12 mouse cellular contexts compared by ENCODE assay signal in genomic region chr11:35840282-35840681, GRCm38 (mm10). TPM values are rescaled to one million over a fixed set of nuclear protein-coding genes. Genes with fewer than 3 reads are reported as not detected.
DNase-seq lines count a peak whose midpoint lies in the region; ATAC-seq and TF ChIP-seq lines count a peak whose summit lies in the region.
"Had no signal": no experiment of that assay in that cellular context is flagged by ENCODE, and none has a peak within 500 bp of the region (broad histone marks: within the 10 kb centered on the region; RNA-seq: fewer than 3 reads in every experiment).

No protein-coding gene starts in this region.

- no peaks in the 10 kb centered on the region for H3K4me1 ChIP-seq in kidney, adult 2 months (ENCODE audit: control insufficient read depth, insufficient read depth, low read length)
- H3K4me1 ChIP-seq in kidney, embryonic 16.5 days (ENCODE audit: insufficient read depth, low read length) = peaks cover 5% of the 10 kb centered on the region; the same call in 1 of the 2 replicates

- no peak overlapping the region for H3K4me3 ChIP-seq in kidney, adult 2 months (ENCODE audit: insufficient read depth, low read depth, low read length)
- H3K4me3 ChIP-seq in kidney, embryonic 16.5 days (ENCODE audit: low read length) = no peak overlapping the region
- H3K4me3 ChIP-seq: heart, embryonic 13.5 days; kidney, embryonic 15.5 days had no signal

- no peak for DNase-seq in kidney, adult 2 months
- DNase-seq in right cerebral cortex, postnatal 4 days = peak; percentile 33
- no peak for DNase-seq in right cerebral cortex, postnatal 14 days
- DNase-seq in R1 (ENCODE audit: low read depth, low spot score) = peak; percentile 92
- DNase-seq in splenic B cell, adult 2 months (ENCODE audit: low read depth, low spot score) = peak; percentile 50
- DNase-seq in Muller cell, postnatal 12 days (ENCODE audit: inconsistent ontology term) = no peak
- DNase-seq: adrenal gland, postnatal 10 days had no signal

- peak; percentile 41 for TF ChIP-seq CTCF in kidney, adult 2 months (conservative IDR thresholded peaks at IDR 0.05; ENCODE audit: insufficient read depth, insufficient read length, low read depth, low read length)

- H3K36me3 ChIP-seq in kidney, adult 2 months (ENCODE audit: control insufficient read depth, insufficient read depth, low read length) = peaks cover 2% of the 10 kb centered on the region; the same call in 1 of the 2 replicates
- H3K36me3 ChIP-seq in kidney, embryonic 16.5 days (ENCODE audit: insufficient read depth, low read length) = peaks cover 6% of the 10 kb centered on the region; the same call in 1 of the 2 replicates
- no peaks in the 10 kb centered on the region for H3K36me3 ChIP-seq in splenic B cell, adult 2 months (ENCODE audit: control insufficient read depth, insufficient read depth, low read length, poor library complexity, severe bottlenecking)

- no peak for TF ChIP-seq POLR2A in kidney, adult 2 months (IDR thresholded peaks at IDR 0.05; ENCODE audit: low read depth, low read length)

- no peak for ATAC-seq in kidney, embryonic 16.5 days (ENCODE audit: low FRiP score, low TSS enrichment)
- ATAC-seq: forebrain, embryonic 14.5 days had no signal

- H3K4me2 ChIP-seq in kidney, embryonic 16.5 days (replicated peaks; ENCODE audit: low read depth, low read length) = no peak overlapping the region
- H3K4me2 ChIP-seq: heart, embryonic 13.5 days; kidney, embryonic 15.5 days had no signal

- WGBS in kidney, adult 2 months = 74% methylated on average over 7 of the region's 7 CpGs
- 83% methylated on average over 7 of the region's 7 CpGs for WGBS in kidney, embryonic 16.5 days

- no peaks in the 10 kb centered on the region for H3K9me3 ChIP-seq in kidney, embryonic 16.5 days (ENCODE audit: low read length)
- H3K9me3 ChIP-seq: heart, embryonic 13.5 days; kidney, embryonic 15.5 days had no signal

- H3K27me3 ChIP-seq in kidney, adult 2 months (replicated peaks; ENCODE audit: control insufficient read depth, insufficient read depth, low read length) = no peaks in the 10 kb centered on the region
- H3K27me3 ChIP-seq in kidney, embryonic 16.5 days (ENCODE audit: insufficient read depth, low read length) = no peaks in the 10 kb centered on the region
- H3K27me3 ChIP-seq in splenic B cell, adult 2 months (ENCODE audit: control insufficient read depth, insufficient read depth, low read length, poor library complexity, severe bottlenecking) = no peaks in the 10 kb centered on the region
- H3K27me3 ChIP-seq: heart, embryonic 13.5 days; kidney, embryonic 15.5 days had no signal

- H3K9ac ChIP-seq in kidney, embryonic 16.5 days (replicated peaks; ENCODE audit: low read length) = no peak overlapping the region
- H3K9ac ChIP-seq: heart, embryonic 13.5 days; kidney, embryonic 15.5 days had no signal

- no peak overlapping the region for H3K27ac ChIP-seq in kidney, adult 2 months (ENCODE audit: insufficient read depth, low read depth, low read length)
- H3K27ac ChIP-seq in kidney, embryonic 16.5 days (ENCODE audit: low read length) = no peak overlapping the region
- H3K27ac ChIP-seq: heart, embryonic 13.5 days; kidney, embryonic 15.5 days had no signal

RNA-seq across cellular contexts. Expression of gene Rars, which starts 6.0 kb away (rescaled TPM):
- 14.5 and 19.3 TPM in 2 replicates for polyA plus RNA-seq in kidney, adult 2 months (2012; rRNA removed)
- 96.5 and 97.2 TPM in 2 replicates for polyA plus RNA-seq in kidney, embryonic 16.5 days (2015; fragmentation: Nextera tagmentation; extraction: Ambion mirVana)

RNA-seq across cellular contexts. Expression of gene Fbll1, which starts 41.6 kb away (rescaled TPM):
- 0.05 TPM in 1 of 2 replicates, not detected in the other for polyA plus RNA-seq in kidney, adult 2 months (2012; rRNA removed)
- polyA plus RNA-seq in kidney, embryonic 16.5 days (2015; fragmentation: Nextera tagmentation; extraction: Ambion mirVana) = not detected in 2 replicates
- polyA plus RNA-seq: heart, embryonic 13.5 days; urinary bladder, adult 2 months had no signal

Comparison
In these comparisons a context has a peak if more than half of its experiments do, and no peak if none do; other contexts are left out.
1. DNase-seq: peak in right cerebral cortex, postnatal 4 days (single experiment), R1 (single experiment) and splenic B cell, adult 2 months (single experiment); none in kidney, adult 2 months (single experiment), right cerebral cortex, postnatal 14 days (single experiment) and Muller cell, postnatal 12 days (single experiment).